12 mouse cellular contexts compared by ENCODE assay signal in the genomic region with DNA sequence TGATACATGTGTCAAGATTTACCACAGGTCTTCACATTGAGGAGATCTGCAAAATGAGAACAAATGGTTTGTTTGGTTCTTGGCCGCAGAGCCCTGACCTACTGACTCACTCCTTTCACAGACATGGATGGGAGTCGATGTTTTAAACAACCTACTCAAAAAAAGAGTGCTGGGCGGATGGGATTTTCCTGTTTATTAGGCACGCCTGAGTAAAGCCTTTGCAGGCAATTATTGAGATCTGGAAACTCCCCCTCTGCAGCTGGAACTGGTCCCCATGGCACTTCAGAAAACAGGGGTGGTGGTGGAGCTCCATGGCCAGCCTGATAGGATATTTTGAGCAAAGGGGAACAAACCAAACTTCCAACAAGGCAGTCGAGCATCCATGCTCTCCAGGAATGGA.
DNase-seq lines count a peak whose midpoint lies in the region; ATAC-seq and TF ChIP-seq lines count a peak whose summit lies in the region.
"Had no signal": no experiment of that assay in that cellular context is flagged by ENCODE, and none has a peak within 500 bp of the region (broad histone marks: within the 10 kb centered on the region; RNA-seq: fewer than 3 reads in every experiment).

No protein-coding gene starts in this region.

- no peak overlapping the region for H3K4me3 ChIP-seq in forebrain, embryonic 11.5 days (ENCODE audit: low read depth, low read length)
- no peak overlapping the region for H3K4me3 ChIP-seq in limb, embryonic 14.5 days (replicated peaks; ENCODE audit: low read length)
- H3K4me3 ChIP-seq: liver, embryonic 15.5 days had no signal

- H3K9ac ChIP-seq in forebrain, embryonic 11.5 days (ENCODE audit: low read length), result no peak overlapping the region; the same call in 1 of the 2 replicates
- H3K9ac ChIP-seq in limb, embryonic 14.5 days (ENCODE audit: low read depth, low read length, severe bottlenecking), result no peak overlapping the region
- H3K9ac ChIP-seq: liver, embryonic 15.5 days had no signal

- WGBS in forebrain, embryonic 11.5 days, result 12% methylated on average over 5 of the region's 5 CpGs
- 26% methylated on average over 5 of the region's 5 CpGs for WGBS in limb, embryonic 14.5 days

- peak overlapping the region; percentile 9 for H3K4me2 ChIP-seq in forebrain, embryonic 11.5 days (ENCODE audit: low read depth, low read length, severe bottlenecking)
- H3K4me2 ChIP-seq in limb, embryonic 14.5 days (replicated peaks; ENCODE audit: low read depth, low read length, severe bottlenecking), result no peak overlapping the region
- H3K4me2 ChIP-seq: liver, embryonic 15.5 days had no signal

- peaks cover 4% of the 10 kb centered on the region; the same call in 1 of the 2 replicates for H3K9me3 ChIP-seq in forebrain, embryonic 11.5 days (ENCODE audit: control insufficient read depth, low read length)
- H3K9me3 ChIP-seq in limb, embryonic 14.5 days (ENCODE audit: control insufficient read depth, low read length), result no peaks in the 10 kb centered on the region
- H3K9me3 ChIP-seq: liver, embryonic 15.5 days had no signal

- no peaks in the 10 kb centered on the region for H3K27me3 ChIP-seq in forebrain, embryonic 11.5 days (ENCODE audit: control insufficient read depth, insufficient read depth, low read length)
- H3K27me3 ChIP-seq in limb, embryonic 14.5 days (ENCODE audit: control insufficient read depth, insufficient read depth, low read length), result no peaks in the 10 kb centered on the region
- H3K27me3 ChIP-seq: liver, embryonic 15.5 days had no signal

- peak overlapping the region; percentile 77 for H3K27ac ChIP-seq in forebrain, embryonic 11.5 days (ENCODE audit: low read depth, low read length)
- peak overlapping the region; percentile 8 for H3K27ac ChIP-seq in limb, embryonic 14.5 days (replicated peaks; ENCODE audit: low read depth, low read length)
- H3K27ac ChIP-seq: liver, embryonic 15.5 days had no signal

- TF ChIP-seq POLR2A in brain, embryonic 14.5 days (IDR thresholded peaks at IDR 0.05; ENCODE audit: borderline replicate concordance, extremely low read depth, insufficient read depth, insufficient read length, poor library complexity, severe bottlenecking), result no peak
- TF ChIP-seq POLR2A in limb, embryonic 14.5 days (IDR thresholded peaks at IDR 0.05; ENCODE audit: borderline replicate concordance, extremely low read depth, insufficient read depth, insufficient read length), result no peak

- peak; percentile 30; the same call in 1 of the 2 replicates for ATAC-seq in forebrain, embryonic 11.5 days (replicated peaks; ENCODE audit: low FRiP score)
- no peak; the same call in 1 of the 2 replicates for ATAC-seq in limb, embryonic 14.5 days (ENCODE audit: low FRiP score, low read depth)

- peak; percentile 7 to 20 for DNase-seq in kidney, postnatal 4 days
- DNase-seq in kidney, adult 9 months, result no peak
- peak; percentile 76 for DNase-seq in brain, embryonic 14.5 days (ENCODE audit: low read depth)
- no peak for DNase-seq in forebrain, embryonic 11.5 days (ENCODE audit: low spot score)
- DNase-seq in limb, embryonic 14.5 days (ENCODE audit: low spot score), result no peak
- no peak for DNase-seq in testis, postnatal 14 days (ENCODE audit: low spot score)
- DNase-seq in adrenal gland, adult (ENCODE audit: inconsistent age in 2 of 2, low spot score in 1 of 2), result no peak
- no peak for DNase-seq in B cell, adult 2 months
- DNase-seq: heart, postnatal 14 days; spleen, adult 18-20 months; thymus, postnatal 36 days had no signal

- H3K36me3 ChIP-seq in forebrain, embryonic 11.5 days (ENCODE audit: control insufficient read depth, insufficient read depth, low read length), result no peaks in the 10 kb centered on the region
- no peaks in the 10 kb centered on the region for H3K36me3 ChIP-seq in limb, embryonic 14.5 days (ENCODE audit: control insufficient read depth, insufficient read depth, low read length)
- H3K36me3 ChIP-seq: liver, embryonic 15.5 days had no signal

- TF ChIP-seq CTCF in brain, embryonic 14.5 days (IDR thresholded peaks at IDR 0.05; ENCODE audit: borderline replicate concordance, extremely low read depth, insufficient read depth, insufficient read length), result no peak

- peaks cover 16% of the 10 kb centered on the region for H3K4me1 ChIP-seq in forebrain, embryonic 11.5 days (replicated peaks; ENCODE audit: control insufficient read depth, insufficient read depth, low read length)
- H3K4me1 ChIP-seq in limb, embryonic 14.5 days (ENCODE audit: control insufficient read depth, insufficient read depth, low read length), result peaks cover 48% of the 10 kb centered on the region
- H3K4me1 ChIP-seq: liver, embryonic 15.5 days had no signal

Comparison
In these comparisons a context has a peak if more than half of its experiments do, and no peak if none do; other contexts are left out.
1. DNase-seq: peak in kidney, postnatal 4 days (2 of 2) and brain, embryonic 14.5 days (single experiment); none in kidney, adult 9 months (single experiment), forebrain, embryonic 11.5 days (single experiment), limb, embryonic 14.5 days (single experiment), testis, postnatal 14 days (single experiment), adrenal gland, adult (0 of 2) and B cell, adult 2 months (0 of 2).